Mouse (Mus musculus): ENCODE measurements around the gene Nkx6-1. TPM values are rescaled to one million over a fixed set of nuclear protein-coding genes. Genes with fewer than 3 reads are reported as not detected.

Gene Nkx6-1
- 6.2 and 6.4 TPM in 2 replicates for polyA plus RNA-seq (2015; fragmentation: Nextera tagmentation; extraction: Ambion mirVana)

- Histone ChIP-seq H3K4me3 (peak within 1 kb of the TSS; percentile 38), H3K4me1 (replicated peaks) (peaks cover 19% of the 10 kb centered on the region), H3K9ac (peak within 1 kb of the TSS; percentile 28), H3K9me3 (no peaks in the 10 kb centered on the region), H3K27ac (replicated peaks) (peak within 1 kb of the TSS; percentile 67), H3K27me3 (peaks cover 55% of the 10 kb centered on the region), H3K36me3 (no peaks in the 10 kb centered on the region), H3K4me2 (peak within 1 kb of the TSS; percentile 52)
- WGBS: 0% methylated on average over 39 of the region's 39 CpGs
- ATAC-seq (ENCODE audit: low FRiP score, low read depth): peak; percentile 96
Observed at GRCm38 (mm10) chr5:101664945-101665615, at the start of gene Nkx6-1. TSS of gene Nkx6-1 (minus strand) at chr5:101664996.

GRCm38 (mm10) chr5:101713064-101713613 is 48.3 kb upstream of the Nkx6-1 start:
- Histone ChIP-seq H3K36me3 (no peaks in the 10 kb centered on the region), H3K27me3 (no peaks in the 10 kb centered on the region), H3K9ac (no peak overlapping the region), H3K9me3 (no peaks in the 10 kb centered on the region), H3K4me2 (no peak overlapping the region), H3K4me3 (no peak overlapping the region), H3K27ac (replicated peaks) (no peak overlapping the region), H3K4me1 (replicated peaks) (no peaks in the 10 kb centered on the region)
- no peak for ATAC-seq (ENCODE audit: low FRiP score, low read depth)
- 77% methylated on average over 6 of the region's 6 CpGs for WGBS

GRCm38 (mm10) chr5:101703374-101704260 is 38.8 kb upstream of the Nkx6-1 start:
- 79% methylated on average over 24 of the region's 25 CpGs for WGBS
- no peak for ATAC-seq (ENCODE audit: low FRiP score, low read depth)
- no peaks in the 10 kb centered on the region for H3K27me3 ChIP-seq

GRCm38 (mm10) chr5:101702636-101703035 is 37.8 kb upstream of the Nkx6-1 start:
- Histone ChIP-seq H3K4me1 (replicated peaks) (no peaks in the 10 kb centered on the region), H3K4me3 (no peak overlapping the region), H3K9ac (no peak overlapping the region), H3K27ac (replicated peaks) (no peak overlapping the region), H3K36me3 (no peaks in the 10 kb centered on the region), H3K27me3 (no peaks in the 10 kb centered on the region), H3K9me3 (no peaks in the 10 kb centered on the region), H3K4me2 (no peak overlapping the region)
- ATAC-seq (ENCODE audit: low FRiP score, low read depth): no peak
- WGBS: 87% methylated on average over 11 of the region's 11 CpGs

More at GRCm38 (mm10) chr5:101703374-101704260, 38.8 kb upstream of the Nkx6-1 start:
- Histone ChIP-seq H3K36me3 (no peaks in the 10 kb centered on the region), H3K9ac (no peak overlapping the region), H3K27ac (replicated peaks) (no peak overlapping the region), H3K4me1 (replicated peaks) (no peaks in the 10 kb centered on the region), H3K4me2 (no peak overlapping the region), H3K9me3 (no peaks in the 10 kb centered on the region), H3K4me3 (no peak overlapping the region)

GRCm38 (mm10) chr5:101700607-101701006 is 35.8 kb upstream of the Nkx6-1 start:
- H3K4me2 ChIP-seq: no peak overlapping the region
- H3K27ac ChIP-seq (replicated peaks): no peak overlapping the region
- no peaks in the 10 kb centered on the region for H3K9me3 ChIP-seq
- no peaks in the 10 kb centered on the region for H3K36me3 ChIP-seq
- ATAC-seq (ENCODE audit: low FRiP score, low read depth): no peak
- 9% methylated on average over 3 of the region's 3 CpGs for WGBS
- H3K4me1 ChIP-seq (replicated peaks): no peaks in the 10 kb centered on the region
- no peak overlapping the region for H3K9ac ChIP-seq
- no peak overlapping the region for H3K4me3 ChIP-seq
- H3K27me3 ChIP-seq: no peaks in the 10 kb centered on the region

GRCm38 (mm10) chr5:101688581-101688980 is 23.8 kb upstream of the Nkx6-1 start:
- peak; percentile 42; the same call in 1 of the 2 replicates for ATAC-seq (ENCODE audit: low FRiP score, low read depth)
- 0 out of 2 replicates have a peak overlapping the region, but pooled peaks have one; percentile 11 for H3K4me3 ChIP-seq

GRCm38 (mm10) chr5:101683340-101683739 is 18.5 kb upstream of the Nkx6-1 start:
- Histone ChIP-seq H3K27ac (replicated peaks) (no peak overlapping the region), H3K4me2 (no peak overlapping the region), H3K9ac (no peak overlapping the region), H3K9me3 (no peaks in the 10 kb centered on the region), H3K4me1 (replicated peaks) (no peaks in the 10 kb centered on the region), H3K27me3 (no peaks in the 10 kb centered on the region; the same call in 1 of the 2 replicates), H3K4me3 (no peak overlapping the region), H3K36me3 (no peaks in the 10 kb centered on the region)
- ATAC-seq (ENCODE audit: low FRiP score, low read depth): no peak
- 59% methylated on average over 5 of the region's 5 CpGs for whole genome bisulfite sequencing

More at GRCm38 (mm10) chr5:101688581-101688980, 23.8 kb upstream of the Nkx6-1 start:
- peaks cover 3% of the 10 kb centered on the region; the same call in 1 of the 2 replicates for H3K4me1 ChIP-seq (replicated peaks)
- 16% methylated on average over 15 of the region's 15 CpGs for WGBS
- no peaks in the 10 kb centered on the region for H3K36me3 ChIP-seq
- H3K27ac ChIP-seq (replicated peaks): no peak overlapping the region
- H3K27me3 ChIP-seq: 0 out of 2 replicates have a peak, but pooled peaks cover 3% of the 10 kb centered on the region
- peak overlapping the region; percentile 46 for H3K4me2 ChIP-seq
- H3K9ac ChIP-seq: no peak overlapping the region
- no peaks in the 10 kb centered on the region for H3K9me3 ChIP-seq

- Histone ChIP-seq H3K9me3 (no peaks in the 10 kb centered on the region), H3K4me2 (no peak overlapping the region), H3K4me3 (no peak overlapping the region), H3K27ac (replicated peaks) (no peak overlapping the region), H3K27me3 (no peaks in the 10 kb centered on the region; the same call in 1 of the 2 replicates), H3K9ac (no peak overlapping the region), H3K4me1 (replicated peaks) (no peaks in the 10 kb centered on the region), H3K36me3 (no peaks in the 10 kb centered on the region)
- no peak for ATAC-seq (ENCODE audit: low FRiP score, low read depth)
- WGBS: 77% methylated on average over 6 of the region's 6 CpGs
Observed at GRCm38 (mm10) chr5:101680338-101680737, 15.5 kb upstream of the Nkx6-1 start.

GRCm38 (mm10) chr5:101669381-101669780 is 4.6 kb upstream of the Nkx6-1 start:
- Histone ChIP-seq H3K9ac (no peak overlapping the region), H3K36me3 (no peaks in the 10 kb centered on the region), H3K9me3 (no peaks in the 10 kb centered on the region), H3K27me3 (peaks cover 44% of the 10 kb centered on the region), H3K4me1 (replicated peaks) (peaks cover 7% of the 10 kb centered on the region), H3K4me2 (peak overlapping the region; percentile 38; the same call in 1 of the 2 replicates), H3K27ac (replicated peaks) (no peak overlapping the region), H3K4me3 (0 out of 2 replicates have a peak overlapping the region, but pooled peaks have one; percentile 8)
- WGBS: 2% methylated on average over 15 of the region's 15 CpGs
- ATAC-seq (ENCODE audit: low FRiP score, low read depth): no peak

- Histone ChIP-seq H3K36me3 (no peaks in the 10 kb centered on the region), H3K4me3 (no peak overlapping the region), H3K27ac (replicated peaks) (no peak overlapping the region), H3K27me3 (peaks cover 44% of the 10 kb centered on the region), H3K4me1 (replicated peaks) (peaks cover 15% of the 10 kb centered on the region), H3K4me2 (no peak overlapping the region), H3K9me3 (no peaks in the 10 kb centered on the region), H3K9ac (no peak overlapping the region)
- no peak for ATAC-seq (ENCODE audit: low FRiP score, low read depth)
- 4% methylated on average over 12 of the region's 12 CpGs for WGBS
Observed at GRCm38 (mm10) chr5:101668475-101668874, 3.7 kb upstream of the Nkx6-1 start.

GRCm38 (mm10) chr5:101668028-101668427 is 3.2 kb upstream of the Nkx6-1 start:
- no peak for ATAC-seq (ENCODE audit: low FRiP score, low read depth)
- H3K9ac ChIP-seq: no peak overlapping the region
- no peak overlapping the region for H3K4me2 ChIP-seq
- peaks cover 19% of the 10 kb centered on the region for H3K4me1 ChIP-seq (replicated peaks)
- H3K27ac ChIP-seq (replicated peaks): no peak overlapping the region
- H3K27me3 ChIP-seq: peaks cover 46% of the 10 kb centered on the region
- no peak overlapping the region for H3K4me3 ChIP-seq
- no peaks in the 10 kb centered on the region for H3K36me3 ChIP-seq
- 3% methylated on average over 15 of the region's 15 CpGs for WGBS
- no peaks in the 10 kb centered on the region for H3K9me3 ChIP-seq

Measured in hindbrain, embryonic 15.5 days (tissue).